Mouse (Mus musculus) forebrain, embryonic 11.5 days (tissue): ENCODE results near the gene Asah2. TPM values are rescaled to one million over a fixed set of nuclear protein-coding genes. Genes with fewer than 3 reads are reported as not detected.
"Not testable (repeated sequence)": the region's sequence is repeated elsewhere in the genome, so short reads cannot be mapped to it uniquely, and the experiment has no call there.

Source experiments
- ATAC-seq: fragments of 200-750 bp; cut with Nextera tagmentation; replicated peaks from 2 replicates; pipeline ENCODE4 v1.8.0; 2017; ENCODE audit warnings: moderate TSS enrichment; ENCODE audit not compliant: low FRiP score
- DNase-seq: peaks from one replicate; pipeline ENCODE4 v3.0.0-alpha.2; 2017; ENCODE audit warnings: low spot score
- H3K27ac ChIP-seq: fragments of 300-500 bp; sonication (generic); 2 replicates; pipeline ENCODE4 v1.5.1; 2014; ENCODE audit warnings: low read depth, low read length
- H3K27me3 ChIP-seq: fragments of 300-500 bp; sonication (generic); 2 replicates; pipeline ENCODE4 v1.6.1; 2014; ENCODE audit warnings: mild to moderate bottlenecking, low read length, mixed read lengths; ENCODE audit not compliant: control insufficient read depth, insufficient read depth
- H3K36me3 ChIP-seq: fragments of 300-500 bp; sonication (generic); 2 replicates; pipeline ENCODE4 v1.6.1; 2014; ENCODE audit warnings: mild to moderate bottlenecking, low read length, moderate library complexity, mixed read lengths; ENCODE audit not compliant: control insufficient read depth, insufficient read depth
- H3K4me1 ChIP-seq: fragments of 300-500 bp; sonication (generic); replicated peaks from 2 replicates; pipeline ENCODE4 v1.6.1; 2014; ENCODE audit warnings: low read length, mixed read lengths; ENCODE audit not compliant: control insufficient read depth, insufficient read depth
- H3K4me2 ChIP-seq: fragments of 300-500 bp; sonication (generic); 2 replicates; pipeline ENCODE4 v1.6.1; 2014; ENCODE audit warnings: low read depth, mild to moderate bottlenecking, low read length, moderate library complexity, mixed read lengths; ENCODE audit not compliant: severe bottlenecking
- H3K4me3 ChIP-seq: fragments of 300-500 bp; sonication (generic); 2 replicates; pipeline ENCODE4 v1.5.1; 2014; ENCODE audit warnings: low read depth, low read length
- H3K9ac ChIP-seq: fragments of 300-500 bp; sonication (generic); 2 replicates; pipeline ENCODE4 v1.6.1; 2014; ENCODE audit warnings: low read length
- H3K9me3 ChIP-seq: fragments of 300-500 bp; sonication (generic); 2 replicates; pipeline ENCODE4 v1.6.1; 2016; ENCODE audit warnings: low read length, mixed read lengths; ENCODE audit not compliant: control insufficient read depth
- WGBS: fragments of 180-500 bp; shearing (Covaris S2); extraction: QIAGEN DNeasy Blood & Tissue Kit; methylation state at CpG from one replicate; pipeline ENCODE4 v1.1.7; 2014; 5-methylcytosine and 5-hydroxymethylcytosine counted together
- polyA plus RNA-seq: library from polyadenylated mRNA; unstranded; fragments of >200 nt; fragmentation: Nextera tagmentation; extraction: Ambion mirVana; gene quantifications from 2 replicates; pipeline ENCODE4 v1.2.1, GENCODE M21; 2014

The Asah2 gene
- polyA plus RNA-seq, 1 experiment from 2014 or later, result 0.56 TPM

- H3K4me2 ChIP-seq, H3K9ac ChIP-seq, H3K36me3 ChIP-seq, H3K4me1 ChIP-seq, H3K9me3 ChIP-seq, H3K27me3 ChIP-seq, DNase-seq, H3K27ac ChIP-seq, H3K4me3 ChIP-seq: not testable (repeated sequence)
- WGBS, result 89% methylated on average over 14 of the region's 17 CpGs
- ATAC-seq, result peak; percentile 27; the same call in 1 of the 2 replicates
Measured at GRCm38 (mm10) chr19:32131707-32132488, 23.9 kb upstream of the Asah2 start.

GRCm38 (mm10) chr19:32129281-32129680 lies 21.3 kb upstream of the Asah2 start:
- ATAC-seq, result no peak
- WGBS, result 93% methylated on average over 8 of the region's 8 CpGs
- Histone ChIP-seq H3K9ac (no peak overlapping the region), H3K4me2 (no peak overlapping the region), H3K9me3 (no peaks in the 10 kb centered on the region), H3K27ac (no peak overlapping the region), H3K4me1 (no peaks in the 10 kb centered on the region), H3K27me3 (no peaks in the 10 kb centered on the region), H3K4me3 (no peak overlapping the region), H3K36me3 (no peaks in the 10 kb centered on the region)
- DNase-seq, result no peak

DNA sequence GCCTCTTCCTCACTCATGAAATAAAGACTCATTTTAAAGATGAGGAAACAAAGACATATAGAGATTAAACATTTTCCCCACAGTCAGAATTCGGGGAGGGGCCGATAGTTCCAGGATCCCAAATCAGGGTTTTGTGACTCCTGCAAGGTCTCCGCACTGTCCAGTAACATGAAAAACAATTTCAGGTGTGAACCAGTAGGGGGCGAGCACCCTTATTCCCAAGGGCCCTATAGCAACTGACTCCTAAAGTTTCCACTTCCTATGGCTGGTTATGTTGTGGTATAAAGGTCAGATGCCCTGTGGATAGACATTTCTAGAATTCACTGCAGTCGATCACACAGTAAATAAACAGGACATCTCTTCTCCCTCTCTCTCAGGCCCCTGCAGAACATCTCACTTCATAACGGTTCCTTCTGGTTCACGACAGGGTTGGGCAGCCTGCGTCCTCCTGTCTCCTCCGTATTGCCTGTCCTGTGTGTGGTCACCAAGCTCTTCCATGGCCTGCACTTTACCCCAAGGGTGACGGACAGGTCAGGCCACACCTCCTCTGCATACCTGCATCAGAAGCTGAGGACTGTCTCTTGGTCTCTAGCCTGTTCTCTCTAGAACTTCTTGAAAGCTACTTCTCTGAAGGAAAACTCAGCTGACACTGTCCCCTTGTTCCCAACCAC lies 19.3 kb upstream of the Asah2 start:
- H3K9ac ChIP-seq, result no peak overlapping the region
- H3K4me1 ChIP-seq, result no peaks in the 10 kb centered on the region
- no peaks in the 10 kb centered on the region for H3K36me3 ChIP-seq
- H3K4me3 ChIP-seq, result no peak overlapping the region
- WGBS, result 75% methylated on average over 10 of the region's 10 CpGs
- H3K4me2 ChIP-seq, result no peak overlapping the region
- no peak overlapping the region for H3K27ac ChIP-seq
- H3K9me3 ChIP-seq, result no peaks in the 10 kb centered on the region
- DNase-seq, result no peak
- H3K27me3 ChIP-seq, result no peaks in the 10 kb centered on the region
- ATAC-seq, result 0 out of 2 replicates have a peak, but pooled peaks have one; percentile 18

GRCm38 (mm10) chr19:32124155-32124554 lies 16.1 kb upstream of the Asah2 start:
- ATAC-seq (no peak), DNase-seq (no peak)
- no peaks in the 10 kb centered on the region for H3K4me1 ChIP-seq
- no peak overlapping the region for H3K4me2 ChIP-seq
- no peaks in the 10 kb centered on the region for H3K27me3 ChIP-seq
- H3K9me3 ChIP-seq, result no peaks in the 10 kb centered on the region
- H3K4me3 ChIP-seq, result no peak overlapping the region
- WGBS, result 93% methylated on average over 9 of the region's 9 CpGs
- H3K9ac ChIP-seq, result no peak overlapping the region
- no peak overlapping the region for H3K27ac ChIP-seq
- H3K36me3 ChIP-seq, result no peaks in the 10 kb centered on the region

DNA sequence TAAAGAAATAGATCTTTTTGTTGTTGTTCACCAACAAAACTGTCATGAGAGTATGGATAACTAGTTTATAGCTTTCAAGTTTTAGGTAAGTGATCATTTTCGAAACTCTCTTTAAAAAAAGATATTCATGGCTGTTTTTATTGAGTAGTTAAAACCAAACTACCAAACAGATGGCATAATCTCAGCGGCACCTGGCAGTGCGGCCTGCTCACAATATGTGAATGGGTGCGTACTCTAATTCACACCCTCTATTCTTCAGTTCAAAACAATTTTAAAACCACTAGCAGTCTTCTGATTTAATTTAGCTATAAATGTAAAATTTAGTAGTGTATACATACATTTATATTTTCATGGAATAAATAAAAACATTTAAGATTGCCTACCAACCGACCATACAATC lies 15.2 kb upstream of the Asah2 start:
- no peak overlapping the region for H3K27ac ChIP-seq
- WGBS, result 89% methylated on average over 5 of the region's 5 CpGs
- no peak for ATAC-seq
- H3K4me3 ChIP-seq, result no peak overlapping the region
- no peak overlapping the region for H3K9ac ChIP-seq
- H3K4me2 ChIP-seq, result no peak overlapping the region
- DNase-seq, result no peak
- H3K36me3 ChIP-seq, result no peaks in the 10 kb centered on the region
- H3K4me1 ChIP-seq, result no peaks in the 10 kb centered on the region
- H3K9me3 ChIP-seq, result no peaks in the 10 kb centered on the region
- H3K27me3 ChIP-seq, result no peaks in the 10 kb centered on the region

DNA sequence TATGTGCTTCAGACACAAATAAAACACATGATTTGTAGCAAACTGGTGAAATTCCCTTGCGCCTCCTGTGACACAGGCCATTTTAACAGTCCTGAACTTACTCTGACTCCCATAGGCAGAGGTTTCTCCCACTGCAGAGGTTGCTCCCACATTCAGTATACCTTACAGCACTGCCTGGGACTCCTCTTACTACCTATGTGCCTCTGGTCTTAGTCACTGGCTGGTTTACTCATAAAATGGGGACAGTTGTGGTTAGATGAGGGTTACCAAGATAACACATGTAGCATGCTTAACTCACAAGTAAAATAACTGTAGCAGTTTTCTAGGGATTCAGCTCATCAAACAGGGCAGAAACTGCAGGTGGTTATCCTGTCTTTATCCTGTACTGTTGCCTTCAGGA lies 12.8 kb upstream of the Asah2 start:
- H3K9me3 ChIP-seq, result no peaks in the 10 kb centered on the region
- H3K9ac ChIP-seq, result no peak overlapping the region
- H3K27ac ChIP-seq, result no peak overlapping the region
- H3K36me3 ChIP-seq, result no peaks in the 10 kb centered on the region
- H3K4me1 ChIP-seq, result no peaks in the 10 kb centered on the region
- 87% methylated on average over 1 of the region's 1 CpGs for WGBS
- H3K27me3 ChIP-seq, result no peaks in the 10 kb centered on the region
- H3K4me2 ChIP-seq, result no peak overlapping the region
- DNase-seq, result no peak
- no peak for ATAC-seq
- H3K4me3 ChIP-seq, result no peak overlapping the region

GRCm38 (mm10) chr19:32119666-32120065 lies 11.7 kb upstream of the Asah2 start:
- no peaks in the 10 kb centered on the region for H3K27me3 ChIP-seq
- no peak overlapping the region for H3K9ac ChIP-seq
- H3K4me3 ChIP-seq, result no peak overlapping the region
- DNase-seq (no peak), ATAC-seq (no peak)
- H3K9me3 ChIP-seq, result no peaks in the 10 kb centered on the region
- no peaks in the 10 kb centered on the region for H3K36me3 ChIP-seq
- WGBS, result 88% methylated on average over 2 of the region's 2 CpGs
- no peak overlapping the region for H3K4me2 ChIP-seq
- H3K27ac ChIP-seq, result no peak overlapping the region
- no peaks in the 10 kb centered on the region for H3K4me1 ChIP-seq

DNA sequence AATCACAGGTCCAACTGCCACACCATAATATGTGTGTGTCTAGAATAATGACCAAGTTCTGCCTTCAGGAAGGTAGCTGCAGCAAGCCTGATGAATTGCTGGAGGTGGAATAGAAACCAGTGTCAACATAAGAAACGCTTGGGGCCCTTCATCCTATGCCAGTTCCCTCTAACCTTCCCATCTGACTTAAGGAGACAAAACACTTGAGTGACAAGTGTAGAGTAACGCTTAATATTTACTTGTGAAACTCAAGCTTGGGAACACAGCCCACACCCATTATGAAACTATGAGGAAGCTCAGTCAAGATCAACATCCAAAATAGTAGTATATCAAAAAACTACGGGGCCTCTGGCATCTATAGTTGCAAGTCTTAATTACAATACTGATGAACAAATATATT lies 10.5 kb upstream of the Asah2 start:
- ATAC-seq, result no peak

More for the DNA sequence above, 10.5 kb upstream of the Asah2 start:
- no peak overlapping the region for H3K4me3 ChIP-seq
- no peaks in the 10 kb centered on the region for H3K27me3 ChIP-seq
- WGBS, result 89% methylated on average over 3 of the region's 3 CpGs
- H3K4me2 ChIP-seq, result no peak overlapping the region
- no peak overlapping the region for H3K9ac ChIP-seq
- no peaks in the 10 kb centered on the region for H3K36me3 ChIP-seq
- no peak overlapping the region for H3K27ac ChIP-seq
- DNase-seq, result no peak
- no peaks in the 10 kb centered on the region for H3K4me1 ChIP-seq
- no peaks in the 10 kb centered on the region for H3K9me3 ChIP-seq
